Mouse (Mus musculus) fibroblast of lung, adult 2 months (primary cell): ENCODE measurements at regions not wholly inside any gene's neighbourhood (a gene's known extent, or its start where the extent isn't known, plus 50 kb on each side); places are given as distances from the start of the nearest gene placed in this dataset.

Source experiments
- DNase-seq: peaks from one replicate; pipeline ENCODE4 v3.0.0-alpha.2; 2011; ENCODE audit warnings: low read depth

- no peak for DNase-seq
These were observed 176.6 kb downstream of the Rps12 start for GRCm38 (mm10) chr10:23610485-23610884.

GRCm38 (mm10) chr10:23610046-23610445 lies 177.0 kb downstream of the Rps12 start:
- no peak for DNase-seq

- no peak for DNase-seq
These were observed 177.7 kb downstream of the Rps12 start for GRCm38 (mm10) chr10:23609270-23609914.

- DNase-seq: no peak
These were observed 186.4 kb downstream of the Rps12 start for GRCm38 (mm10) chr10:23600701-23601100.

- no peak for DNase-seq
These were observed 191.5 kb downstream of the Rps12 start for GRCm38 (mm10) chr10:23595541-23595940.

- DNase-seq: no peak
These were observed 206.8 kb downstream of the Rps12 start for GRCm38 (mm10) chr10:23580230-23580629.

GRCm38 (mm10) chr10:23571013-23571412 lies 216.1 kb downstream of the Rps12 start:
- DNase-seq: peak; percentile 61

- no peak for DNase-seq
These were observed 217.7 kb downstream of the Rps12 start for GRCm38 (mm10) chr10:23569386-23569785.

GRCm38 (mm10) chr10:23562273-23562885 lies 211.8 kb upstream of the Eya4 start:
- no peak for DNase-seq

GRCm38 (mm10) chr10:23559980-23560658 lies 209.5 kb upstream of the Eya4 start:
- no peak for DNase-seq

GRCm38 (mm10) chr10:23557828-23558227 lies 207.2 kb upstream of the Eya4 start:
- DNase-seq: peak; percentile 72

GRCm38 (mm10) chr10:23549207-23549606 lies 198.6 kb upstream of the Eya4 start:
- DNase-seq: no peak

- DNase-seq: no peak
These were observed 197.7 kb upstream of the Eya4 start for GRCm38 (mm10) chr10:23548322-23548721.

- DNase-seq: no peak
These were observed 192.1 kb upstream of the Eya4 start for GRCm38 (mm10) chr10:23542712-23543111.

- no peak for DNase-seq
These were observed 191.3 kb upstream of the Eya4 start for GRCm38 (mm10) chr10:23541914-23542313.

- DNase-seq: no peak
These were observed 184.1 kb upstream of the Eya4 start for GRCm38 (mm10) chr10:23534636-23535035.

- DNase-seq: no peak
These were observed 181.6 kb upstream of the Eya4 start for GRCm38 (mm10) chr10:23531964-23532758.

GRCm38 (mm10) chr10:23530715-23531114 lies 180.1 kb upstream of the Eya4 start:
- DNase-seq: no peak

- no peak for DNase-seq
These were observed 176.2 kb upstream of the Eya4 start for GRCm38 (mm10) chr10:23526796-23527195.

- DNase-seq: no peak
These were observed 172.1 kb upstream of the Eya4 start for GRCm38 (mm10) chr10:23522664-23523063.

GRCm38 (mm10) chr10:23493647-23494046 lies 143.1 kb upstream of the Eya4 start:
- no peak for DNase-seq

- DNase-seq: no peak
These were observed 142.4 kb upstream of the Eya4 start for GRCm38 (mm10) chr10:23492971-23493370.

- DNase-seq: peak; percentile 49
These were observed 138.4 kb upstream of the Eya4 start for GRCm38 (mm10) chr10:23488996-23489395.
